Mouse (Mus musculus): ENCODE data around the gene Nip7.
"Not testable (repeated sequence)": the region's sequence is repeated elsewhere in the genome, so short reads cannot be mapped to it uniquely, and the experiment has no call there.

The Nip7 gene

DNA sequence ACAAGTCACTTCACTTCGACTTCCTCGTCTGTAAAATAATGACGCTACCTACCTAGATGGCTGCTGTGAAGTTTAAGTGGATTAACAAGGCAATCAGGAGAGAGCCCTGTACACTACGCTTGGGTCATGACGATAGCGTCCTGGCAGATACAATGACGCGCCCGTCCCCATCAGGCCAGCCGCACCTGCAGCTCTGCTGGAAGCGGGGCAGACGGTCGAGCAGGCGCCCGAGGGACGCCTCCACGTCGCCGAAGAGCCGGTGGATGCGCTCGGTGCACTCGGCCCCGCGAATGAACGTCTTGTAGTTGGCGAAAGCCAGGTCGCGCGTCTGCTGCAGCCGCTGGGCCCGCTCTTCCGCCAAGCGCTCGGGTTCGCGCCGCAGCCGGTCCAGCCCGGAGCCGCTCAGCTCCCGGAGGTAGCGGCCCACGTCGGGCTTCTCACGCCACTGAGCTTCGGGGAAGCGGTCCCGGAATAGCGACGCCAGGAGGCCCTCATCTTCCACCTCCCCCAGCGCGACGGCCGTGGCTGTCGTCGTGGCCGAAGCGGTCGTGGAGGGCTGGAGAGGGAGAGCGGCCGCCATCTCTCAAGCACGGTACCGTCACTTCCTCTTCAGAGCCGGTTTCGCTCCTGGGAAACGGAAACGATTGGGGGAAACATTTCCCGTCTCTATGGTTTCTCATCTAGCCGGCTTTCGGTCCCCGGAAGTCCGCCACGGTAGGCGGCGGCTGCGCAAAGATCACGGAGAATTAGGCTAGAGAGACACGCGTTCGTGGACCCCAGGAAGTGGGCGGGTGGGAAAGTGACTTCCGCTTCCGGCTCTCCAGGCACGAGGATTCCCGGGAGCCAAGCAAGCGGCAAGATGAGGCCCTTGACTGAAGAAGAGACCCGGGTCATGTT lies at the start of gene Nip7, which contains the start of gene Cog8:
Nip7 (plus strand) TSS at position 802 of the 897 bp plus-strand sequence.
Cog8 (minus strand) TSS at position 614 of the 897 bp plus-strand sequence.
- in situ Hi-C loops (cut with MboI, MseI) = no loop called here

DNA sequence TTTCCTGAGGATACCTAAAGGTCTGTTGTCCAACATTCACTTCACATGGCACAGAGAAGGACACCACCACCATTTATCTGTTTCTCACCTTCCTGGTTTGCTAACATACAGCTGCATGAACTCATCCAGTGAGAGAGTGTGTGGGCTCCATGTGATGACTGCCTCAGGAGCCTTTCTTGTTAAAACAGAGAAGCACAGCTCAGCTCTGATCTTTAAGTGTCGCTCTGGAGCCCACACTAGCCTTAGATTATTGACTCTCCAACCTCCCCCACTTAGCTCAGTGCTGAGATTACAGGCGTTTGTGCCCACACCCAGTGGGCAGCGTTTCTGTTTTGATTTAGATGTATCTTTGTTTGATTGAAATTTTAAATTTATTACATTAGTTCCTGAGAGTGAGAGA lies 48.9 kb upstream of the Nip7 start:
- in situ Hi-C loops (cut with MboI, MseI) = loop anchor here in 1 of 2 experiments (25.0 kb wide), 1 partner anchor 295 kb away; no protein-coding TSS in a partner anchor

DNA sequence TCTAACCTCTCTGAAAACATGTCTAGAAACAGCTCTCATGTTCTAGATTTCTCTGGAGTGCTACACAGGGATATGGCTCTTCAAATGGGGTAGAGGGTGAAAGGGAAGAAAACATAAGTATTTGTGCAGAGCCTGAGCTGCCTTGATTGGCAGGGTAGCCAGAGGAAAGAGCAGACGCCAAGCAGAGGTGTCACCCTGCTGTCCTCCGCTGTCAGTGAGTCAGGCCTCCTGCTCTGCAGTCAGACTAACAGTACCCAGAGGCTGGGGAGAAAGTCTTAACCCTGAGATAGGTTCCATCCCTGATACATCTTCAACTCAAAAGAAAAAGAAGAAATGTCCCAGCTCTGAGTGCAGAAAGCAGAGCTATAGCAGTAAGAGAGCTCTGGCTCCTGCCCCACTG lies 44.0 kb upstream of the Nip7 start:
- in situ Hi-C loops (cut with MboI, MseI) = loop anchor here in 1 of 2 experiments (25.0 kb wide), 1 partner anchor 300 kb away; no protein-coding TSS in a partner anchor

DNA sequence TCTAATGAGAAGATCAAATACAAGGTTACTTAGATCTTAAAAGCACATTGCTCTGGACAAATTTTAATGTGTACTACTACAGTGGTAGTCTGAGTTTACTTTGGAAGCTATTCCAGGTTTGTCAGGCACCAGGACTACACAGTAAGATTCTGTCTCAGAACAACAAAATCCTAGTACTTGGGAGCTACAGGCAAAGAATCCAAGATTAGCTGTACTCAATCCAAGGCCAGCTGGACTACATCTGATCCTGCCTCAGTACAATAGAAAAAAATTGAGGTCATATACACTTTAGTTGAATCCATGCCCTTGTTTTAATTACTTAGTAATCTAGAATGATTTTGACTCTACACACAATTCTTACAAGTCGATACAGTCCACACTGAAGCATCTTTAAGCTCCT lies 41.8 kb upstream of the Nip7 start:
- in situ Hi-C loops (cut with MboI, MseI) = loop anchor here in 1 of 2 experiments (25.0 kb wide), 1 partner anchor 303 kb away; no protein-coding TSS in a partner anchor

DNA sequence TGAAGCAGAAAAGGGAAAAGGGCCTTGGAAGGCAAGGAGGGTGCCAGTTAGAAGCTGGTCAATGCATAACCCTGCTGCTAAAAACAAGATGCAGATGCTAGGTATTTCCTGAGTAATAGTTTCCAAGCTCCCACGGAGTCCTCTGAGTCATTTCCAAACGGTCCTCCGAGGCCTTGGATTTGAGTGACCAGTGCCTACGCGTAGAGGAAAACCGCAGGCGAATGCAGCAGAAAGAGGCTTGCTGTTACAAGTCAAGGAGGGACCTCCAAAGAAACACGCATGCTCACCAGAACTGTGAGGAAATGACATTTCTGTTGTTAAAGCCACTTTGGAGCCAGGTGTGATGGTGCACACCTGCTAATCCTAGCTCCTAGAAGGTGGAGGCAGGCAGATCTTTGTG lies 33.2 kb upstream of the Nip7 start:
- in situ Hi-C loops (cut with MboI, MseI) = loop anchor here (5.0 to 25.0 kb wide), 2 partner anchors 101 to 311 kb away; no protein-coding TSS in a partner anchor

DNA sequence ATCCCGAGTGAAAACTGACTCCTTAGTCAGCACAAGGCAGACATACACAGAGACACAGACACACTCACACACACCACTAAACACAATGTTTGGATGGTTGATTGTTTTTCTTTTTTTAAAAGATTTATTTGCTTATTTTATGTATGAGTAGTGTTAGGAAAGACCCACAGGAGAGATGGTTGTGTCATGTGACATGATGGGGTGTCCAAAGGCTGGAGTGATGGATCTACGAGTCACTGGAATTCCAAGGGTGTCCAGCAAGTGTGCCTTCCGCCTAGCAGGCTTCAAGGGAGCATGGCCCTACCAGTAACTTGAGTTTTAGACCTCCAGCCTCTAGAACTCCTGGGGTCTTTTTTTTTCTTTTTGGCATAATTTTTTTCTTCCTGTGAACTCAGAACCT lies 27.4 kb upstream of the Nip7 start:
- in situ Hi-C loops (cut with MboI, MseI) = no loop called here

DNA sequence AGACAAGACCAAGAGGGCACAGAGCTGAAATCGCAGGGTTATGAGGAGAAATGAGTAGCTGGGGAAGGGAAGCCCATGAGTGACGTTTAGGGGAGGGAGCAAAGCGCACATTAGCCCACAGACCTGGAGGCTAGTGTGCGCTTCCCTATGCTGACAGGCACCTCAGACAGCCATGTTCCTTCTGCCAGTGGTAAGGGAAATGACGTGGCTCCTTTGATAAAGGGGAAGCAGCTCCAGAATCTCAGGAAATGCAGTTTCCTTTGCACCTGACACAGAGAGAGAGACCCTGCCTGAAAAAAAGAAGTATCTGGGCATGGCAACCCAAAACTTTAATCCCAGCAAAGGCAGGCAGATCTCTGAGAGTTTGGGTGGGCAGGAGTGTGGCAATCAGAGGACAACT lies 26.6 kb upstream of the Nip7 start:
- in situ Hi-C loops (cut with MboI, MseI) = no loop called here

DNA sequence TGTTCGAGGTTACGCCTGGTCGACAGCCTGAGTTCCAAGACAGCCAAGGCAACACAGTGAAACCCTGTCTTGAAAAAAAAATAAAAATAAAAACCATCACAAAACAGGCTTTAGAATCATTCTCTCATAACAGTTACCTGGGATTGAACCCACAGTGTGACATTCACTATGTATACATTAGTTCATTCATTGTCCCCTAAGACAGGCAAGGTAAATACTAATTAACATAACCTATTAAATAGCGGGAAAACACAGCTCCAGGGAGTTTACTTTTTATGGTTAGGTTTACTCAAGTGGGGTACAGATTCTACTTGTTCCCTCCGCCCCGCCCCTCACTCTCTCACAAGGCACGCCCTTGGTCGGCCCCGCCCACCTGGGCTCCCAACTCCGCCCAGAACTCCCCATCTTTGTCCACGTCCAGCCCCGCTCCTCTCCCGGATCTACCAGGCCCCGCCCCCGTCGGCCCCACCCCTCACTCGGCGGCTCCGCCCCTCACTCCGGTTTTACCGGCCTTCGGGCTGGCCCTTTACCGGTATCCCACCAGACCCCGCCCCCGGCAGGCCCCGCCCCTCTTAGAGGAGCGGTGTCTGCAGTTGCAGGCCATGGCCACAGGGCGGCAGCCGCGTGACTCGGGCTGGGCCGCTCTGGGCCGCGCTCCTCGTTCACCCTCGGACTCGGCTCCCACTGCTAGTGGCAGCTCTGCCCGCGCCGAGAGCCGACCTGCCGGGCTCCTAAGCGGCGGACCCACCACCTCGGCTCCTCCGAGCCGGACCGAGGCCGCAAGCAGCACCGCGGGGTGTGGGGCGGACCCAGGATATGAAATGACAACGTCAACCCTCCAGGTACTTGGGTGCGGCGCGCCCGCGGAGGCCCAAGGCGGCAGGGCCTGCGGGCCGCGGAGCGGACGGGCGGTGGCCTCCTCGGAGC lies 25.8 kb upstream of the Nip7 start, which contains the start of gene Vps4a:
Vps4a (plus strand) TSS at position 573 of the 927 bp plus-strand sequence.
- in situ Hi-C loops (cut with MboI, MseI) = no loop called here

DNA sequence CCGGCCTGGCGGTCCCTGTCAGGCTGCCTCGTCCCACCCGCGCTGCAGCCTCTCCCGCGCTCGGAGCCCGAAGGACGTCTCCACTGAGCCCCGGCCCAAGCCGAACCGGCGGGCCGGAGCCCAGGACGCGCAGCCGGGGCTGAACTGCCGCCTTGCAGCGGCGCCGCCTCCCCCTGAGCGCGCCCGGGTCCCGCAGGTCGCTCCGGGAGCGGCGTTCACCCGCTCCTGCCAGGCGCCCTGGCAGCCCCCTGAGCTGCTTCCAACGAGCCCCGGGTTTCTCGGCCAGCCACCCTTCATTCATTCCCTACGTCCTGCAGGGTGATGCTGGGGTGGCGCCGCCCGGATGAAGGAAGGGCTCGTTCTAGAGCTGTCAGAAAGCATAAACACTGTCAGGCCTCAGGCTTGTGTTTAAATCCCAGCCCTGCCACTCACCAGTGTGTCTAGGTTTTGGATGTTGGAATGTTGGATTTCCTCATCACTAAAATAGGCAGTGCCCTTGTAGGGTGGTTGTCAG lies 25.0 kb upstream of the Nip7 start:
- in situ Hi-C loops (cut with MboI, MseI) = no loop called here

DNA sequence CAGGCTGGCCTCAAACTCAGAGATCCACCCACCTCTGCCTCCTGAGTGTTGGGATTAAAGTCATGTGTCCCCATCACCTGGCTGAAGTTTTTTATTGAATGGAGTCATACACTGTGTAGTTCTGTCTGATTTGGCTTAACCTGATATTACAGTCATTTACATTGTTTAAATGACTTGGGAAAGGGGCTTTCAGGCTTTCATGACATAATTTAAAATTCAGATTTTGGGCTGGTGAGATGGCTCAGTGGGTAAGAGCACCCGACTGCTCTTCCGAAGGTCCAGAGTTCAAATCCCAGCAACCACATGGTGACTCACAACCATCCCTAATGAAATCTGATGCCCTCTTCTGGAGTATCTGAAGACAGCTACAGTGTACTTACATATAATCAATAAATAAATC lies 23.1 kb upstream of the Nip7 start:
- in situ Hi-C loops (cut with MboI, MseI) = not testable (repeated sequence)

DNA sequence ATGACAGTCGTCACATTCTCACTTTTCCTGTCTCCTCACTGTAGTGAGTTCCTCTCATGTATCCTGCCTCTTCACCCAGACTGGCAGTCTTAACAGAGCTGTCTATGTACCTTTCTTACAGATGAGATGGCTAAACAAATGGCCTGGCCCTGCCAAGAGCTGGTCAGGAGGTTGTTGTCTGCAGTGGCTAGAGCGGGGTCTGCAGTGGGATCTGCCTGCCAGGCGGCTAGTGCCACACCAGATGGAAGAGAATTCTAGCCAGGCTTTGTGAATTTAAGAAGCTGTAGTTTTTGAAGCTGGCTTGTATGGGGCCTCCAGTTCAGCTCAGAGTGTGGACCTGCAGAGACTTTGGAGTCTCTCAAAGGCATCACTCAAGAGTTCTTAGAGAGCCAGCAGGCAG lies 21.0 kb upstream of the Nip7 start:
- in situ Hi-C loops (cut with MboI, MseI) = no loop called here

DNA sequence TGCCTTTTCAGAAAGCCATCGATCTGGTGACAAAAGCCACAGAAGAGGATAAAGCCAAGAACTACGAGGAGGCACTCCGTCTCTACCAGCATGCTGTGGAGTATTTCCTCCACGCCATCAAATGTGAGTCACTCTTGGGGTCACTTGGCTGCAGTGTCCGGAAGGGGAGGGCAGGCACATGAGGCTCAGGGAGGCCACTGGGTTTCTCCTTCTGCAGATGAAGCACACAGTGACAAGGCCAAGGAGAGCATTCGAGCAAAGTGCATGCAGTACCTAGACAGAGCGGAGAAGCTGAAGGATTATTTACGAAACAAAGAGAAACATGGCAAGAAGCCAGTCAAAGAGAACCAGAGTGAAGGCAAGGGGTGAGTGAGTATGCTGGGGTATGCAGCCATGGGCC lies 20.1 kb upstream of the Nip7 start:
- in situ Hi-C loops (cut with MboI, MseI) = no loop called here

DNA sequence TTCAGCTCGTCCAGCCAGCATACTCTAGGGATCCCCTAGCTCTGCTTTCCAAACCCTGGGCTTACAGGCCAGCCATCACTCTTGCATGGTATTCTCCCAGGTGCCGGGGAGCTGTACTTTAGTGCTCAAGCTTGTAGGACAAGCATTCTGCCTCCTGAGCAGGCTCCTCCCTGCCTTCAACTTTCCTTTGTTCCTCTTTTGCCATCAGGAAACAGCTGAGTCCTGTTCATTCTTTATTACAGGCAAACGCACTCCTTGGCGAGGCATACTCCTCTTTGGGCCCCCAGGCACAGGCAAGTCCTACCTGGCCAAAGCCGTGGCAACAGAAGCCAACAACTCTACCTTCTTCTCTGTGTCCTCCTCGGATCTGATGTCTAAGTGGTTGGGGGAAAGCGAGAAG lies 16.0 kb upstream of the Nip7 start:
- in situ Hi-C loops (cut with MboI, MseI) = no loop called here

DNA sequence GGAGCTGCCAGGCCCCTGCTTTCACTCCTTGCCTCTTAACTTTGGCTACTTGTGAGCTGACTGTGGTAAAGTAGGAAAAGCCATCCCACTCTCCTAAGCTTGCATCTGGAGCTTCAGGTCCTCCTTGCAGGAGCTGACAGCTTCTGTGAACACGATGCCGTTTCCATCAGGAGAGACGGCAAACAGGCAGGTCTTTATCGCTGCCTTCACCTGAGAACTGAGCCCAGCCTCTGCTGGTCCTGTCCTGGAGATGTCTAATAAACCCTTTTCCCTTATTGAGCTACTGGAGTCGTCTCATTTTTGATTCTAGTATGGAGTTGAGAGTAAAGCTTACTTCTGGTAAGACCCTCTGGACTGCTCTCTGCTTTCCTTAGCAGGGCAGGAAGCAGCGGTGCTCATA lies 11.2 kb upstream of the Nip7 start:
- in situ Hi-C loops (cut with MboI, MseI) = no loop called here

DNA sequence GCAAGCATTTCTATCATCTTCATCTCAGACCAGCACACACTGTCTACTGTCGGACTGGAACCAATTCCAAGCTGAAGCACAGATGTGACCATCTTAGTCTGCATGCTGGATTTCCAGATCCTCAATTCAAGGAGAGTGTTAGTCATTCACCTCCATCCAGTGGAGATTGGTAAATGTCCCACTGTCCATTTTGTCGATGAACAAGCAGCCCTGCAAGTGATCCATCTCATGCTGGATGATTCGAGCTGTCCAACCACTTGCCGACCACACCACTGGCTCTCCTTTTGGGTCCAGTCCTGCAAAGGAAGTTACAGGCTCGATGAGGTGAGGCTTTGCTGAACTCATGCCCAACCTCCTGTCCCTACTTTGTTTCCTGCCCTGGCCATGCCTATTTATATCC lies 9.7 kb upstream of the Nip7 start:
- in situ Hi-C loops (cut with MboI, MseI) = no loop called here

DNA sequence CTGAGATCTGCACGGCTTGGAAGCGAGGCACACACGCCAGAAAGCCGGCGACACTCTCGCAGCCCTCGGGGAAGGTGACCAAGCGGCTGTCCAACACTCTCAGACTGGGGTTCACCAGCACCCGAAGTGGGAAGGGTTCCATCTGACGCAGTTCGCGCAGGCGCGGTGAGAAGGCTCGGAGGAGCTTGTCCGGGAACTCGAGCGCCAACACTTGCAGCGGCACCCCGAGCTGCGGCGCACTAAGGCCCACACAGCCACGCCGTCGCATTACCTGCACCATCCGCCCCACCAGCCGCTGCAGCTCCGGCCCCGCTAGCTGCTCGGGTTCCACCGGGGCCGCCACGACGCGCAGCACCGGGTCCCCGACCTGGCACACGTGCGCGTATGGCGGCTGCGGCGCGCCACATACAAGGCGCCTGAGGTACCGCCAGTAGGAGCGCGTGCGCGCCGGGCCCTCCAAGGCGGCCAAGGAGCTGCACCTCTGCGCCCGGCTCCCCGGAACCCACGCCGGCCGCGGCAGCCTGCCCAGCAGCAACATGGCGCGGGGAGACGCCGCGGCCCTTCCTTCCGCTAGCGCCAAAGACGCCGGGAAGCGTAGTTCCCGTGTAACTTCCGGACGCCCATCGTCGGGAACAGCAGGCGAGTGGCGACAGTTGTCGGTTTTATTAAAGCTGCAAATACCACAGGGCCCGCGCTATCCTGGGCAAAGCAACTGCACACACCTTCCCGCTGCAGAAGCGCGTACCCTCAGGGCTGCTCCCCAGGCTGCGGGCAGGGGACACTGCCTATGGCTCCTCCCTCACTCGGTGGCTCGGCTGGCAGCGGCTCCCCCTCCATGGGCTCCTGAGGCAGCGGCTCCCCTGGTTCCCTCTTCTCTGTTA lies 8.4 kb upstream of the Nip7 start, which contains the start of gene Pdf:
Pdf (minus strand) TSS at position 554 of the 881 bp plus-strand sequence.
- in situ Hi-C loops (cut with MboI, MseI) = no loop called here

DNA sequence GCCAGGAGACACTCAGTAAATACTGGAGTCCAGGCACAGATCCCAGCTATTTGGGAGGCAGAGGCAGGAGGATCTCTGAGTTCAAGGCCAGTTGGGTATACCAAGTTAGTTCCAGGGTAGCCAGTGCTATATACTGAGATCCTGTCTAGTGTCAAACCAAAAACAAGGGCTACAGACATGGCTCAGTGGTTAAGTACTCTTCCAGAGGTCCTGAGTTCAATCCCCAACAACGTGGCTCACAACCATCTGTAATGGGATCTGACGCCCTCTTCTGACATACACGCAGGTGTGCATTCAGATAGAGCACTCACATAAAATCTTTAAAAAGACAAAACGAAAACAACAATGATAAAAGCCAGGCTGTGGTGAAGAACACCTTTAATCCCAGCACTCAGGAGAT lies 7.2 kb upstream of the Nip7 start:
- in situ Hi-C loops (cut with MboI, MseI) = no loop called here

DNA sequence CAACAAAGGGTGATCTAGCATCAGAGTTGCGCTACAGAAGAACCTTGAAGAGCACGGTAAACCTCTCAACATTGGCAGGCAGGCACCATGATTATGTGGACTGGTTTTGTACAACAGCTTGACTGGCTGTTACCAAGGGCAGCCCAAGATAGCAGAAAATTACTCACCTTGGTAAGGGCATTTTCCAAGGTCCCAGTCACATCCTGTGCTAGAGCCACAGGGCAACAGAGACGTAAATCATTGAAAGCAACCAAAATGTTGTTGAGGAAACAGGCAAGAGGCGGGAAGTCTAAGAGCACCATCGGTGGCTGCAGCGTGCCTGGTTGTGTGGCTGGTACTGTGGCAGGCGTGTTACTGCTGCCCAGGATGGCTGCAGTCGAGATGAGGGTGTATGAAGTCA lies 4.6 kb upstream of the Nip7 start:
- in situ Hi-C loops (cut with MboI, MseI) = no loop called here

DNA sequence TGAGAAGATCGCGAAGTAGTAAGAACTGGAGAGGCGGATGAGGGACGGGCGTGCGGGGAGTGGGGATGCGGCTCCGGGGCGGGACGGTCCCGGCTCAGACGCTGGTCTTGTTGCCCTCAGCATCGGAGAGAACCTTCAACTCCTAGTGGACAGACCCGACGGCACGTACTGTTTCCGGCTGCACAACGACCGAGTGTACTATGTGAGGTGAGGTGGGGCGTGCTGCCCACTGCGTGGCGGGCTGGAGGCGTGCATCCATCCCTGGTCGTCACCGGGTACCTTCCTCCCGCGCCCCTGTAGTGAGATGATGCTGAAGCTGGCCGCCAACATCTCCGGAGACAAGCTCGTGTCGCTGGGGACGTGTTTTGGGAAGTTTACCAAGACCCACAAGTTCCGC lies 294 bp downstream of the Nip7 start:
- in situ Hi-C loops (cut with MboI, MseI) = no loop called here

DNA sequence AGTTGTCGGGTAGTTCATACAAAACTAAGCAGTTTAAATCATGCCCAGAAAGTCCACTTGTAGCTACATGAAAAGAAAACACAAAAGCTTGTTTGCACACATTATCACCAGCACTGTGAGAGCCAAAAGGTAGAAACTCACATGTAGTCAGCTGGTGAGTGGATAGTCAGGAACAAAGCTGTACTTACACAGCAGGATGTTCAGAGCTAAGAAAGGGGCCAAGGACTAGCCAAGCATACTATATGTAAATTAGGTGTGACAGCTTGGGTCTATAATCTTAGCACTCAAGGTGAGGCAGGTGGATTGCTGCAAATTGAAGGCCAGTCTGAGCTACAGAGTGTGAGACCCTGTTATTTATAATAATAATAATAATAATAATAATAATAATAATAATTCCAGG lies 5.9 kb downstream of the Nip7 start:
- in situ Hi-C loops (cut with MboI, MseI) = no loop called here
